Mouse (Mus musculus) heart, postnatal 25 days (tissue): ENCODE results near the gene Espn. TPM values are rescaled to one million over a fixed set of nuclear protein-coding genes. Genes with fewer than 3 reads are reported as not detected.

Experiments used
- DNase-seq: peaks from one replicate; pipeline ENCODE4 v3.0.0; 2022; ENCODE audit warnings: low spot score
- intact Hi-C: fragments of 180-260 bp; cut with DNase I; formaldehyde crosslinking; loops from one replicate; pipeline ENCODE4 v1.15.1; 2025
- total RNA-seq, 2 experiments: library from RNA; stranded (reverse); gene quantifications; 2 replicates each; pipeline ENCODE4 v1.2.3; 2021

Gene Espn
- total RNA-seq, 2 experiments from 2014 or later = 1.7 to 2.2 TPM

GRCm38 (mm10) chr4:152178916-152179705 is 26.9 kb upstream of the Espn start:
- intact Hi-C loops = no loop called here
- no peak for DNase-seq

DNA sequence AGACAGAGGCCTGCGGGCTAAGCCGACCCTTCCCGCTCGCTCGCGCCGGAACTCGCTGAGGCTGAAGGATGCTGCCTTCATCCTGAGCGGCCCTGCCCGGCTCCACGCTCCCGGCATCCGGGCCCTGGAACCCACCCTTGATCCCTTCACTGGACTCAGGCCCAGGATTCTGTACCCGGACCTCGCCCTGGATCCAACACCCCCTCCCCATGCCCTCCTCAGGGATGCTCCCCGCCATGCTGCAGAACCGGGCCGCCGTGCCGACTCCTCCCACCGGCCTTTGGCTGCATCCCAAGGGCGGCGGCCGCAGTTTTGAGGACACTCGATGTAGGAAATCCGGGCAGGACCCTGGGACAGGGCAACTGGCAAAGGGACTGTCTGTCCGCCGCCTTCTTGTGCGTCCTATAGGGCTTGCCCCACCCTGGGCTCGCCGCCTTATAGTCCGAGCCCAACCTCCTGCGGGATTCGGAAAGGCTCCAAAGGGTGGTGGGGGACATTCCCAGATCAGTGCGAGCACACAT is 26.2 kb upstream of the Espn start:
- intact Hi-C loops = no loop called here
- no peak for DNase-seq

GRCm38 (mm10) chr4:152177537-152178343 is 25.6 kb upstream of the Espn start, which contains the start of gene Acot7:
Gene Acot7, plus strand, starts transcription at chr4:152178134.
- intact Hi-C loops = no loop called here
- peak; percentile 76 for DNase-seq

DNA sequence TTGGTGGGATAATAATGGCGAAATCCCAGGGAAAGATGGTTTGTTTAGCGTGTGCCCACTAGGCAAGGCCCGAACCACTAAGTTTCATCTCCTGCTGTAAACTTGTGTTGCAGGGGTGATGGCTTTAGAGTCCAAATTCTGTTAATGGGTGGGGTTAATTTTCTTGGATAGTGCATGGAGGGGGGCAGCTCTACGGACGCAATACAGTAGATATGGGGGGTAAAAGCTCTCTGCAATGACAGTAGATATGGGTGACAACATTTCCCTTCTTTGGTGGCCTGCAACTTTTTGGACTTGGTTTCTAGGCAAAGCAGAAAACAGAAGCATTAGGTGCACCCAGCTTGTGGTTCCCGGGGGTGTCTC is 25.0 kb upstream of the Espn start:
- intact Hi-C loops = no loop called here
- DNase-seq = no peak

DNA sequence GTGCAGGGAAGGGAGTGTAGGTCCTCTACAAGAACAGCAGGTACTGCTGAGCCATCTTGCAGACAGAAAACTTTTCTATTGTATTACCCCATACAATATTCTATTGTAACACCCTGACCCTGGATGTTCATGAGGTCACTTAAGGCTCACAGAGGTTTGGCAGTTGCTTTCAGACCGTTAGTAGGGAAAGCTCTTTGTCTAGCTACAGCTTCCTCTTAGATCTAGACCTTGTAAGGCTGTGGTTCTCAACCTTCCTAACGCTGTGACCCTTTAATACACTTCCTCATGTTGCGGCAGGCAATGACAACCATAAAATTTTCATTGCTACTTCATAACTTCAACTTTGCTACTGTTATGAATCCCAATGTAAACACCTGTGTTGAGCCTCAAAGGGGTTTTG is 24.5 kb upstream of the Espn start:
- DNase-seq = no peak
- intact Hi-C loops = no loop called here

DNA sequence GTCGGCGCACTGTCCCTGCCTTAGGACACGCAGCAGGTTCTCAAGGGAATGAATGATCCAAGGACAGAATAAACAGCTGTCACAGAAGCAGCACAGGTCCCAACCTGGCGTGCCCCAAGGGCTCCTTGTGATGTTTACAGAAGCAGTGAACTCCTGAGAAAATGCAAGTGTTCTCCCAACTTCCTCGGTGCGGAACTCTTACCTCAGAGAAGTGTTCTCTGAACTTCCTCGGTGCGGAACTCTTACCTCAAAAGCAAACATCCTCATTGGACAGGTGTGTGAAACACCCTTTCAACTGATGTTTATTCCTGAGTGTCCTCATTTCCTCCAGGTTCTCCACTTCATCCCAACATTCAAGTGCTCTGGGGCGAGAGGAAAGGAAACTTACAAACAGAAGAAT is 21.8 kb upstream of the Espn start:
- DNase-seq = no peak
- intact Hi-C loops = loop anchor here (1.0 to 5.0 kb wide), 4 partner anchors 38 to 318 kb away; no protein-coding TSS in a partner anchor

GRCm38 (mm10) chr4:152173041-152173440 is 20.9 kb upstream of the Espn start:
- no peak for DNase-seq
- intact Hi-C loops = loop anchor here (1.0 to 5.0 kb wide), 4 partner anchors 39 to 319 kb away; no protein-coding TSS in a partner anchor

- no peak for DNase-seq
- intact Hi-C loops = loop anchor here (5.0 kb wide), 1 partner anchor 321 kb away; no protein-coding TSS in a partner anchor
Measured at GRCm38 (mm10) chr4:152171543-152171942, 19.4 kb upstream of the Espn start.

GRCm38 (mm10) chr4:152170286-152170685 is 18.1 kb upstream of the Espn start:
- no peak for DNase-seq
- intact Hi-C loops = loop anchor here (5.0 kb wide), 1 partner anchor 322 kb away; no protein-coding TSS in a partner anchor

GRCm38 (mm10) chr4:152169103-152169502 is 16.9 kb upstream of the Espn start:
- intact Hi-C loops = no loop called here
- no peak for DNase-seq

DNA sequence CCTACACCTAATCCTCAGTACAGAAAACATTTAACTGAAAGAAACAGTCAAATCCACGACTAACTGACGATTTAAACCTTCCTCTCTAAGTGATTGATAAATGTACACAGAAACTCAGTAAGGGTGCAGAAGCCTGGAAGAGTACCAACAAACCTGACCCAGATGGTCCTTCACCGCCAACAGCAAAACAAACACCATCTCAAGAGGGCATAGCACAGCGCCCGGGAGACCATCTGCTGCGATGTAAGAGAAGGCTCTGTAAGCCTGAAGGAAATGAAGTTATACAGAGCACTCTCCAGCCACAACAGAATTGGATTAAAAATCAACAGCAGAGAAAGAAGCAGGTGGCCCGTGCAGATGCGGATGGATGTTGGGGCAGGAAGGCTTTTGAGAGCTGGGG is 15.9 kb upstream of the Espn start:
- DNase-seq = no peak
- intact Hi-C loops = no loop called here

GRCm38 (mm10) chr4:152165036-152165931 is 13.1 kb upstream of the Espn start:
- no peak for DNase-seq
- intact Hi-C loops = no loop called here

DNA sequence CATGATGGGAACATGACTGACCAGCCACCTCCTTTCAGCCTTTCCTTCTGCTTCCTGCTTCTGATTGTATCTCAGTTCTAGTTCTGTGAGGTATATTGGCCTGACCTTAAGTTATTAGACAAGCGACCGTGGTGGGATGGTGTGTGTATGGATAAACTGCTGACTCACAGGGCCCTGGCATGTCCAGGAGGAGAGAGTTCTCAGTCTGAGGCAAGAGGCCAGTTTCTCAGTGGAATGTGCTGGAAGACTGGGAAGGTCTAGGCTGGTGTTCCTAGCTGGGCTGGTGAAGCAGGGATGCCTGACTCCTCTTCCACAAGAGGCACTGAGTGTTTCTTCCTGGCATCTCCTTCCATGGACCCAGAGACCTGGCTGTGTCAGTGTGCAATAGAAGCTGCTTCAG is 10.6 kb upstream of the Espn start:
- DNase-seq = no peak
- intact Hi-C loops = no loop called here

- intact Hi-C loops = no loop called here
- no peak for DNase-seq
Measured at GRCm38 (mm10) chr4:152161601-152162000, 9.4 kb upstream of the Espn start.

GRCm38 (mm10) chr4:152160748-152161147 is 8.6 kb upstream of the Espn start:
- no peak for DNase-seq
- intact Hi-C loops = no loop called here

DNA sequence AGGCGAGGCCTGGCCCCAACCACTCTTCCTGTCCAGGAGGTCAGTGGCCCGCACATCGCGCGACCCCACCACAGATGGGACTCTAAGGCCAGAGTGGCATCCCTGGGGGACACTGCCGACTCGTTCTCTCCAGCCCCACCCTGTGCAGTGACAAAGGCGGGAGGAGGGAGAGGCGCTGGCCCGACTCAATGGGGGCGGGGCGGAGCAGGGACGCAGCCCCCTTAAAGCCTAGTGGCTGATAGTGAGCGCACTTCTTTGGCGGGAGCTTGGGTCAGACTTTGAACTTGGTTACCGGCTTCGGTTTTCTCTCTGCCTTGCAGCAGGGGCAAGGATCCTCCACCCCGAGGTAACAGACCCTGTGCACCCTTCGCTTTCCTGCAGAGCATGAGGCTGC is 7.1 kb upstream of the Espn start:
- no peak for DNase-seq
- intact Hi-C loops = loop anchor here (5.0 kb wide), 1 partner anchor 278 kb away; no protein-coding TSS in a partner anchor

DNA sequence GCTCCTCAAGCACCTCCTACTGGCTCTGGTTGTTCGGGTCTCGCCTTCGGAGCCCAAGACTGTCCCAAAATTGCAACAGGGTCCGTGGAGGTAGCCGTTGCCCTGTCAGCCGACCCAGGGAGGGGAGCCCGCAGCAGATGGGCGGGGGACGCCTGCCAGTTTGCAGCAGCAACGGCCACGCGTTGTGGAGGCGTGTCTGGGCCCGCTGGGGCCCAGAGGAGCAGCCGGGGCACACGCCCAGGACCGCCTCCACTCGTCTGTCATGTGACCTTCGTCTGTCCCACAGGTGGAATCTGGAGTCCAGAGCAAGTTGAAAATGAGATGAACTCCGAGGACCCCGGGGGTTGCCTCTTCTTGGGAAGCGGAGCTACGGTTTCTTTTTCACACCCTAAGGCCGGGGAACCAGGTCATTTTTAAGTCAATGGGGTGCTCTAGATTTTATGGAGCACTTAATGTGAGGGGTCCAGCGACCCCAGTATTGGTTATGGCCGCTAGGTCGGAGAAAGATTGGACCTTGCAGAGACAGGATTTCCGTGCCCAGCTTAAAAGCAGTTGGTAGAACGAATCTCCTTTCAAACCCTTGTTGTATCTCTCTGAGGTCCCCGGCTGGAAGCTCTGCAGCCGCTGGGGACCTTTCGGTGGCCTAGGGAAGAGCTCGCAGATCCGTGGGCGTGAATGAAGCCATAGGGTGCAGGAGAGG is 6.6 kb upstream of the Espn start, which contains the start of gene Hes2:
TSS of gene Hes2 (plus strand) at position 283 of the 700 bp plus-strand sequence.
- no peak for DNase-seq
- intact Hi-C loops = loop anchor here (5.0 kb wide), 1 partner anchor 279 kb away; no protein-coding TSS in a partner anchor

DNA sequence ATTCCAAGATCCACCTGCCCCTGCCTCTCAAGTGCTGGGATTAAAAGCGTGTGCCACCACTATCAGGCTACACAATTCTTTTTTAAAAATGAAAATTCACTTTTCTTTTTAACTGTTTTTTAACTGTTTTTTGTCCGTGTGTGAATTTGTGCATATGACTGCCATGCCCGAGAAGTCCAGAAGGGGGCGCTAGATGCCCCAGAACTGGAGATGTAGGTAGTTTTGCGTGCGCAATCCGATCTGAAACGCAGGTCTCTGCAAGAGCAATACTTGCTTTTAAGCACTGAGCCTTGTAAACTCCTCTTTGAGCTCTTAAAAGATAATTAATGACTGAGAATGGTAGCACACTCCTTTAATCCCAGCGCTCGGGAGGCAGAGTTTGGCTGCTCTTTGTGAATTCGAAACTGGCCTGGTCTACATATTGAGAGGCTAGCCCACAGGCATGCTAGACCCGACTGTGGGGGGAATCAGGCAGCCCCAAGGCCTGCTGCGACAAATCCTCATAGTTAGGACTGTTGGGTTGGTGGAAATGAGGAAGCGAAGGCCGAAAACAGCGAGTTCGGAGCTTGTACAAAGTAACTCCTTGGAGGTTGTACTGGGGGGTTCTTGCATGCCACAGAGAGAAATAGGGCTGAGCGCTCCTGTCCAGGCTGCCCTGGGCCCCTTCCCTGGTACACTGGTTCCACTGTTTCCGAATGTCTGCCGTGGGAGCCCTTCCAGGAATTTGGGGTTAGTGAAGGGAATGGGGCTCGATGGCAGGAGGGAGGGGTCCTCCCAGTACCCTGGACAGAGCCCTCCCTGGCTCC is 5.8 kb upstream of the Espn start:
- DNase-seq = no peak
- intact Hi-C loops = loop anchor here (5.0 kb wide), 1 partner anchor 279 kb away; no protein-coding TSS in a partner anchor
